ENCODE assay signal across 8 mouse cellular contexts in the genomic region with DNA sequence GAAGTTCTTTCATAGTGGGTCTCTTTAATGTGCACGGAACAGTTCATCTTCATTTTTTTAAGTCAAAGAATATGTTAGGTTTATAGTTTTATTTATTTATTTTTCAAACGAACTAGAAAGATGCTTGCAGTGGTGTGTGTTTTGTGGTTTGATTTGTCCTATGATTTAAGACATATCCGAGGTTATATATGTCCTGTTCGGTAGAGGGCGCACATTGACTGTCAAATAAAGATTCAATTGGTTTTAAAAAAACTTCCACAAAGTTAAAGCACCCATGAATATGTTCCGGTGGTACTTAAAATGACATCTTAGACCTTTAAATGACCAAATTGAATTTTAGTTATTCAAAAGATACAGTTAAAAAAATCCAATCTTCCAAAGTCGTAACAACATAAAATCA. TPM values are rescaled to one million over a fixed set of nuclear protein-coding genes. Genes with fewer than 3 reads are reported as not detected.
DNase-seq lines count a peak whose midpoint lies in the region; ATAC-seq lines count a peak whose summit lies in the region.

No protein-coding gene starts in this region.

- H3K36me3 ChIP-seq in lung, embryonic 16.5 days (ENCODE audit: control insufficient read depth, insufficient read depth, low read length) = no peaks in the 10 kb centered on the region
- H3K36me3 ChIP-seq in forebrain, embryonic 12.5 days (replicated peaks) = no peaks in the 10 kb centered on the region
- H3K36me3 ChIP-seq in kidney, embryonic 16.5 days (ENCODE audit: insufficient read depth, low read length) = no peaks in the 10 kb centered on the region

- no peak for ATAC-seq in lung, embryonic 16.5 days (ENCODE audit: low read depth)
- ATAC-seq in forebrain, embryonic 12.5 days (ENCODE audit: low FRiP score) = 0 out of 2 replicates have a peak, but pooled peaks have one; percentile 27
- no peak; the same call in 1 of the 2 replicates for ATAC-seq in kidney, embryonic 16.5 days (ENCODE audit: low FRiP score, low TSS enrichment)

- no peaks in the 10 kb centered on the region for H3K9me3 ChIP-seq in lung, embryonic 16.5 days (ENCODE audit: control insufficient read depth, low read length)
- no peaks in the 10 kb centered on the region for H3K9me3 ChIP-seq in forebrain, embryonic 12.5 days
- no peaks in the 10 kb centered on the region for H3K9me3 ChIP-seq in kidney, embryonic 16.5 days (ENCODE audit: low read length)

- no peak overlapping the region for H3K9ac ChIP-seq in lung, embryonic 16.5 days (ENCODE audit: low read length)
- H3K9ac ChIP-seq in forebrain, embryonic 12.5 days = no peak overlapping the region
- no peak overlapping the region for H3K9ac ChIP-seq in kidney, embryonic 16.5 days (replicated peaks; ENCODE audit: low read length)

- DNase-seq in lung, postnatal 25 days (ENCODE audit: low spot score) = no peak
- DNase-seq in brain, embryonic 18.5 days (ENCODE audit: low read depth, low spot score) = peak; percentile 47
- peak; percentile 30 for DNase-seq in lung, postnatal 14 days
- DNase-seq in telencephalon, adult 2 months (ENCODE audit: low read depth, low spot score) = peak; percentile 68
- DNase-seq in thymus, adult 18-20 months = no peak

- WGBS in lung, embryonic 16.5 days = 9% methylated on average over 7 of the region's 7 CpGs
- 12% methylated on average over 7 of the region's 7 CpGs for WGBS in forebrain, embryonic 12.5 days
- 12% methylated on average over 7 of the region's 7 CpGs for WGBS in kidney, embryonic 16.5 days

- no peak overlapping the region for H3K4me3 ChIP-seq in lung, embryonic 16.5 days (ENCODE audit: low read length)
- H3K4me3 ChIP-seq in forebrain, embryonic 12.5 days (replicated peaks) = peak overlapping the region; percentile 45; the same call in 1 of the 2 replicates
- peak overlapping the region; percentile 41 for H3K4me3 ChIP-seq in kidney, embryonic 16.5 days (ENCODE audit: low read length)

- H3K27me3 ChIP-seq in lung, embryonic 16.5 days (ENCODE audit: control insufficient read depth, insufficient read depth, low read depth, low read length) = peaks cover 12% of the 10 kb centered on the region
- peaks cover 18% of the 10 kb centered on the region for H3K27me3 ChIP-seq in forebrain, embryonic 12.5 days
- H3K27me3 ChIP-seq in kidney, embryonic 16.5 days (ENCODE audit: insufficient read depth, low read length) = peaks cover 18% of the 10 kb centered on the region

- no peaks in the 10 kb centered on the region for H3K4me1 ChIP-seq in lung, embryonic 16.5 days (replicated peaks; ENCODE audit: control insufficient read depth, insufficient read depth, low read length)
- H3K4me1 ChIP-seq in forebrain, embryonic 12.5 days = peaks cover 9% of the 10 kb centered on the region
- H3K4me1 ChIP-seq in kidney, embryonic 16.5 days (ENCODE audit: insufficient read depth, low read length) = peaks cover 11% of the 10 kb centered on the region

- no peak overlapping the region for H3K27ac ChIP-seq in lung, embryonic 16.5 days (ENCODE audit: low read length)
- H3K27ac ChIP-seq in forebrain, embryonic 12.5 days = no peak overlapping the region
- no peak overlapping the region for H3K27ac ChIP-seq in kidney, embryonic 16.5 days (ENCODE audit: low read length)

- H3K4me2 ChIP-seq in lung, embryonic 16.5 days (ENCODE audit: low read depth, low read length) = peak overlapping the region; percentile 49
- H3K4me2 ChIP-seq in forebrain, embryonic 12.5 days = peak overlapping the region; percentile 89
- peak overlapping the region; percentile 60 for H3K4me2 ChIP-seq in kidney, embryonic 16.5 days (replicated peaks; ENCODE audit: low read depth, low read length)

RNA-seq across cellular contexts. Expression of a gene that starts 30.3 kb away (rescaled TPM):
- not detected in 2 replicates for polyA plus RNA-seq in lung, embryonic 16.5 days (2015; fragmentation: Nextera tagmentation; extraction: Ambion mirVana)
- 0.28 and 0.40 TPM in 2 replicates for polyA plus RNA-seq in forebrain, embryonic 12.5 days (2016; fragmentation: Nextera tagmentation; extraction: Ambion mirVana)
- not detected in 2 replicates for polyA plus RNA-seq in kidney, embryonic 16.5 days (2015; fragmentation: Nextera tagmentation; extraction: Ambion mirVana)

Comparison
In these comparisons a context has a peak if more than half of its experiments do, and no peak if none do; other contexts are left out.
1. DNase-seq: peak in brain, embryonic 18.5 days (single experiment), lung, postnatal 14 days (single experiment) and telencephalon, adult 2 months (single experiment); none in lung, postnatal 25 days (single experiment) and thymus, adult 18-20 months (0 of 2).
2. Peak in every context shown above with its lines, with median percentiles within 50 percentile points of each other: H3K4me2 ChIP-seq.